Mouse (Mus musculus): Measurements from ENCODE around the gene Nxnl2.

The Nxnl2 gene

DNA sequence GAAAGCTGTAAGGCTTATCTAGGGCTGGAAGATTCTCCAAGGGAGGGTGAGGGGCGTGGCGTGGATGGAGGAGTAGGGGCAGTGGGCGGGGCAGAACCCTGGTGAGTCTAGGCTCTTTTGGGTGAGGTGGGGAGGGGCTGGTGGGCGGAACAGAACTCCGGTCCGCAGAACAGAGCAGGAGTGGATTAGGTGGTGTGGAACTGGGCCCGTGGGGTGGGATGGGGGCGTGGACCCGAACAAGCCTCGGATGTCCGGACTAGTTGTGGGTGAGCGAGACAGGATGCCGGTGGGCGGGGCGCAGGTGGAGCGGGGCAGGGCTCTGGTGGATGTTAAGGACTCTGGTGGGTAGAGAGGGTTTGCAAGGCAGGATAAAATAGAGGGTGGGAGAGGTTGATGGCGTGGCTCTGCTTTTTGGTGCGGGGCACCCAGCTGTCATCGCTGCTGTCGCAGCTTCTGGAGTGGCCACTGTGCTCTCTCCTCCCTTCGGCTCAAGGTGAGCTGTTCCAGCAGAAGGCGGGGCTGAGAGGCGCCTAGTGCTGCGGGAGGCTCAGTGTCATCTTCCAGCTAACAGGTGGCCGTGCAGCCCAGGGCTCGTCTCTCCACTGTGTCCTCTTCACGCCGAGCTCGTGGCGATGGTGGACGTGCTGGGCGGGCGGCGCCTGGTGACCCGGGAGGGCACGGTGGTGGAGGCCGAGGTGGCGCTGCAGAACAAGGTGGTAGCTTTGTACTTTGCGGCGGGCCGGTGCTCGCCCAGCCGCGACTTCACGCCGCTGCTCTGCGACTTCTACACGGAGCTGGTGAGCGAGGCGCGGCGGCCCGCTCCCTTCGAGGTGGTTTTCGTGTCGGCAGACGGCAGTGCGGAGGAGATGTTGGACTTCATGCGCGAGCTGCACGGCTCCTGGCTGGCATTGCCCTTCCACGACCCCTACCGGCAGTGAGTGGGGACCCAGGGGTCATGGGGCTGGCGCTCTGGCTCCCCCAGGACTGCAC, at the start of gene Nxnl2:
Gene Nxnl2 (plus strand): TSS at position 332 of the 990 bp plus-strand sequence.
- peak; percentile 84 for DNase-seq

DNA sequence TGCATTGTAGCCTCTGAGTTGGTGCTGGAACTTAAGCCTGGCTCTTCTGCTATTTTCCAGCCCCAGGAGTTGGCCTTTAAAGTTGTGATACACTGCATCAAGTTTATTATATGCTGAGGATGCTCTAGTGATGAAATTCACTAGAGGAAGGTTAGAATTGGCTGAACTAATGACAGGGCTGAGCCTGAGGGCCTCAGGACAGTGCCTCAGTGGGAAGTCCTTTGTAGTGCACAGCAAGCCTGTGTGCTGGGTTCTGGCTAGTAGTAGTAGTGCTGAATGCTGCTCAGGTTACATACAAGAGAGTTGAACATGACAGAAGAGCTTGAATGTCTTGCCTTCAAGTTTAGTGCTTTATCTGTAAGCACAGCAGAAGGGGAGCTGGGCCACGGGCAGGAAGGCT, 48.9 kb upstream of the Nxnl2 start:
- no peak for DNase-seq

DNA sequence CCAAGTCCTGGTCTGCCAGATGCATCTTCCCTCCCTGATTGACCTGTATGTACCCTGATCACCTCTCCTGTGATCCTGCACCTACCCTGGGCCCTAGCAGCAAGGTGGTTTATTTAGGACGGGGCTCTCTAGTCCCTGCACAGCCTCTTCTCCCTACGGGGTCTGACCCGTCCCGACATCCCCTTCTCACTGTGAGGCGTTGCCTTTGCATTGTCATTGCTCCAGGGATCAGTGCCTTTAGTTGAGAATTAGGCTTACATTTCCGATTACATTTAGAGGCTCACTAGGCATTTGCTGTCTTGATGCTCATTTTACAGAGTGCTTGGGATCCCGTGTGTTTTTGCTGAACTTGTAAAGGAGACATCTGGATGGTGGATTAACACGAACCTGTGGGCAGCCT, 48.1 kb upstream of the Nxnl2 start:
- no peak for DNase-seq

DNA sequence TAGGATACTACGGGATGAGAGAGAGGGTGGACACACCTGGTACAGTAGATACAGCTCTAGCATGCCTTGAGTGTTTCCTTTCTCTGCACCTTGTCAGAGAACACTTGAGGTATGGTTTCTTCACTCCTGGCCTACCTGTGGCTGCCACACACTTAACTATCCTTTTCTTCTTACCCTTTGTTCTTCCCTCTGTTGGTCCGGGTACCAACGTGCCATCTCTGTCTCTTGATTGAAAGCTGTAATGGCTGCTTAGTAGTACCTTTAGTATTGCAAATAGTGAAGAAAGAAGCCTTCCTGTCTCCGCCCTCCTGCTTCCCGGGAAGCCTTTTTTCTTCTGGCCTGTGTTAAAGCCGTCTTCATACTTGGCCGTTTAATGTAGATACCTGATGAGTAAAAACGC, 45.5 kb upstream of the Nxnl2 start:
- DNase-seq, result no peak

DNA sequence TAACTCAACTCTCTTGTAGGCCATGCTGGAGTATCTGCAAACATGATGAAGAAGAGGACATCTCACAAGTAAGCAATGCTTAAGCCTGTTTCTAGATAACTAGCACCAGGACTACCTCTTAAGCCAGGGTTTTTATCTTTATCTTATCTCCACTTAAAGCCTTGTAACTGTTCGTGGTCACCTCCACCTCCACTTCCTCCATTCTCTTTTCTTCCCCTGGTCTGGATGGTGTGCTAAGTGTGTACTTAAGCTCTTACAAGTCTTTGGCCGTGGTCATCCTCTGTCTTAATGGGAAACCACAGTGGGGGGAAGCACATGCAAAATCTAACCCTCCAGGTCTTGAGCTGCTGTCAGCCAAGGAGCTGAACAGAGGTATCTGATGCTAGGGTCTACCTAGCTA, 42.9 kb upstream of the Nxnl2 start:
- no peak for DNase-seq

DNA sequence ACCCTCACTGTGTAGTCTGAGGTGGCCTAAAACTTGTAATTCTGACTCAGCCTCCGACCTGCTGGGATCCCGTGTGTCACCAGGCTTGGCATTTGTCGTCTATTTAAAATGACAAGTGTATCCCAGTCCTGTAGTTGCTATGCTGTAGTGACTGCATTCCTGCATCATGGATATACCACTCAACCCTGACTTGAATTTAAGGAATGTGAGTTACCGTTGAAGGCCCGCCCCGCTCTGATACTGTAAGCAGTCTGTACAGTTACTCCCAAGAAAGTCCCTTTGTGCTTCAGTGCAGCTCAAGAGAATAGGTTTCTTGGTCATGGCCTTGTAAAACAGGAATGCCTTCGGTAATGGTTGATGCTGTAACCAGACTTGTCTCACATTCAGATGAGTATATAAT, 42.4 kb upstream of the Nxnl2 start:
- peak; percentile 25 for DNase-seq

DNA sequence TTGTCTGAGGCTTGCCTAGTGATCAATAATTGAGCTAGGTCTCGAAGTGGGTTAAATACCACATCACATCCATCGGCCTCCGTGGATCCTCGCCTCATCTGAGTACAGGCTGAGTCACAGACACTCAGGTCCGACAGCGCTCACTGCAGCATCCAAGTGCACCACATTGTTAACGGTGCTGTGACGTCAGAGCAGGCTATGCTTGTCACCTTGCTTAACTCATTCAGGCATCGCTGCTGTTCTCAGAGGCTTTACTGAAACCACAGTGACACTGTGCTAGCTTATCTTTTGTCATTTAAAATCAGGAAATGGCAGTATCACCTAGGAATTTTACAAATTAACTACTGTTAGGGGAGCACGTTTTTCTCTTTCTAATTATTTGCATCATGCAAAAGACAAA, 39.6 kb upstream of the Nxnl2 start:
- DNase-seq, result no peak

DNA sequence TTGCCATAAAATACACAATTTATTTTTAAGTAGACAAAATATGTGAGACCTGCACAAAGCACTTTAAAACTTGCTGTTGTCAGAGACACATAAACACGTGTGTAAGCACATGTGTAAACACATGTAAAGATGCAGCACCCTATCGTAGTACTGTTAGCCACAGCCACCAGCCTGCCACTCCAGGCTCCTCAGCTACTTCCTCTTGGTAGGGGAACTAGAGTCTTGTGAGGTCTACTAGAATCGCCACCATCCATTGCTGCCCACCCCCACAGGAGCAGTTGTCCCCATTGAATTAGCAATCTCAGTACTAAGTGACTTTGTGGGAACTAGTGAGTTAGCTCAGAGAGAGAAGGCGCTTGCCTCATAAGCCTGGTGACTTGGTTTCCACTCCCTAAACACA, 34.5 kb upstream of the Nxnl2 start:
- no peak for DNase-seq

DNA sequence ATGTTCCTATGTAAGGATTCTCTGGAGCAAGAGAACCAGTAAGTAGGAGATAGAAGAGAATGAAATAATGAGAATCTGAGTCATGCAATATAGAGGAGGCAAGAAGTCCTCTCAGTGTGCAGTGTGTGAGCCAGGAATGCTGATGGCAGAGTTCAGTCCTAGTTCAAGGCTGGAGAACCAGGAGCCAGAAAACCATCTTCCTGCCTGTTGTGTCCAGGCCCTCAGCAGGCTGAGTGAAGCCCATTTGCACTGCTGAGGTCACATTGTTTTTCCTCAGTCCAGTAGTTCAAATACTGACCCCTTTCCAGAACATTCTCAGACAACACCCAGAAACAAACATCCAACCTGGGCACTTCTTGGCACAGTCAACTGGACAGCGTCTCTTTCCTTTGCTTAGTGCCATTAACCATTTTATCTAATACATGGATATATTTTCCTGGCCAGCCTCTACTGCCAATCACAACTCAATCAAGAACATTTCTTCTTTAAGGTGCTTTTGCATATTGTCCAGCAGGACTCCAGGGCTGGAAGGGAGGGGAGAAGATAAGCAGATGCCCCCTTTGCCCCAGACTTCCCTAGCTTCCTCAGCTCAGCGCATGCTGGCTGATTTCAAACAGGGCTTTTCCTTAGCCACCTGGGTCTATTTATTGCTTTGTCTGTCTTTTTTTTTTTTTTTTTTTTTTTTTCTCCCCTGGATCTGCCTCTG, 33.7 kb upstream of the Nxnl2 start:
- DNase-seq, result no peak

DNA sequence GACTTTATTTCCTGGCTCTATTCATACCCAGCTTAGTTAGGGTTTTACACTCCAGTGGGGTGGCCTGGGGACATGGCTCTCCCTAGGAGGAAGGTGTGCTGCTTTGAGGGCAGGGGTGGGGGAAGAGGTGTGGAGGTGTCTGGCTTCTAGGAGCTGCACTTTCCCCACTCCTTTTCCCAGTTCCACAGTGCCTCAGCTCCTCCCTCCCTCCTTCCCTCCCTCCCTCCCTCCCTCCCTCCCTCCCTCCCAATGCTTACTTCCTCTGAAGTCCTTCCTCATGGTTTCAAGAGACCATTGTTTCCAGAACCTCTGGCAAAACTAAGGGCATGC, 33.2 kb upstream of the Nxnl2 start:
- DNase-seq, result no peak

DNA sequence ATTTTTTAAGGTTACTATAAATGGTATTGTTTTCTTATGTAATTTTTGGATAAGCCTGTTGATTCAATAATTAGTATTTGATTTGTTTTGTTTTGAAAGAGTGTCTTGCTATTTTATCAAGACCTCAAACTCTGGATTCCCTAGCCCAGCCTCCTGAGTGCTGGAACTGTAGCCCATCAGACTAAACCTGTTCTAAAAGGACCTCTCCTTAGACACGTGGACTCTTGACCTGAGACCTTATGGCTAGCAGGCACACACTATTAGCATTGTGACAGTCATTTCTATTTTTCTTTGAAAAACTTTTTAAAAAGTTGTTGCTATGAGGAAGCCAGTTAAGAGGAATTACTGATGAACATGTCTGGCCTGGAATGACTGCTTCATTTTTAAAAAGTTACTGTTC, 23.7 kb upstream of the Nxnl2 start:
- peak; percentile 19 for DNase-seq

DNA sequence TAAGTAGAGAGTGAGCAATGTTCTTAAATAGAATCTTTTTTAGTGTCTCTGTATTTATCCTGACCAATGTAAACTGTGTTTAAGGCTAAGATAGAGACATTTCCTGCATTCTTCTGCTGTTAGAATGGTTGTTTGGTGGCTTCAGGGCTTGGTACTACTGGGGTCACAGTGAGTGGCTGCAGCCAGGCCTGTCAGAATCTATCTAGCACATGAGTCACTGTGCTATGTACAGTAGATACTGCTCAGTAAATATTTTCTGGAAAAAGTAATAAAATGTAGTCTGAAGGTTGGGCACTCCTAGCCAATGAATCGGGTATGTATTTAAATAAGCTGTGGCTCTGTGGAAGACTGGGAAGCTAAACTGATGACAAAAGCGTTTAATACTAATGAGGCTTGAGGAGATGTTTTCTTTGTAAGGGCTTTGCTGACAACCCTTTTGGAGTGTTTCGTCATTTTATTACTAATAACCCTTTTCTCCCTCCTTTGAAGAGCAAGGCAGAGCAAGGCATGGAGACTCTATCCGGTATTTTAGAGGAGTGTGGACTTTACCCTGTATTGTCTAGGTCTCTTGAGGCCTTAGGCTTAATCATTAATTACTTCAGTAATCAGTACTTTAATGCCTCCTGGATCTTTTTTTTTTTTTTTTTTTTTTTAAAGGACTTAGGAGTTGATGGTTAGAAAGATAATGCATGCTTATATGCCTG, 17.7 kb upstream of the Nxnl2 start:
- DNase-seq, result no peak

DNA sequence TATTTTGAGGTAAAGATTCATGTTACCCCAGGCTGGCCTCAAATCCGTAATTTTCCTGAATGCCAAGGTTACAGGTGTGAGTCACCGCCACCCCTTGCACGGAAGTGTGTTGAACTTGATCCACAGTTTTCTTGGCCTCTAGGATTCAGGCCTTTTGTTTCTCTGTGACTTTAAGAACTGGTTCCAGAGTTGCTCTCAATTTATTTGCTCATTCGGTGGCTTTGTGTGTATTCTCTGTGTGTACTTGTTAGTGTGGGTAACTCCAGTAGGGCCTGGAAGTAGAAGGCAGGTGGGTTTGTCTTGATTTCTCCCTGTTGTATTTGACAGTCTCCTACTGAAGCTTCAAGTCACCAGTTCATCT, 17.2 kb upstream of the Nxnl2 start:
- no peak for DNase-seq

DNA sequence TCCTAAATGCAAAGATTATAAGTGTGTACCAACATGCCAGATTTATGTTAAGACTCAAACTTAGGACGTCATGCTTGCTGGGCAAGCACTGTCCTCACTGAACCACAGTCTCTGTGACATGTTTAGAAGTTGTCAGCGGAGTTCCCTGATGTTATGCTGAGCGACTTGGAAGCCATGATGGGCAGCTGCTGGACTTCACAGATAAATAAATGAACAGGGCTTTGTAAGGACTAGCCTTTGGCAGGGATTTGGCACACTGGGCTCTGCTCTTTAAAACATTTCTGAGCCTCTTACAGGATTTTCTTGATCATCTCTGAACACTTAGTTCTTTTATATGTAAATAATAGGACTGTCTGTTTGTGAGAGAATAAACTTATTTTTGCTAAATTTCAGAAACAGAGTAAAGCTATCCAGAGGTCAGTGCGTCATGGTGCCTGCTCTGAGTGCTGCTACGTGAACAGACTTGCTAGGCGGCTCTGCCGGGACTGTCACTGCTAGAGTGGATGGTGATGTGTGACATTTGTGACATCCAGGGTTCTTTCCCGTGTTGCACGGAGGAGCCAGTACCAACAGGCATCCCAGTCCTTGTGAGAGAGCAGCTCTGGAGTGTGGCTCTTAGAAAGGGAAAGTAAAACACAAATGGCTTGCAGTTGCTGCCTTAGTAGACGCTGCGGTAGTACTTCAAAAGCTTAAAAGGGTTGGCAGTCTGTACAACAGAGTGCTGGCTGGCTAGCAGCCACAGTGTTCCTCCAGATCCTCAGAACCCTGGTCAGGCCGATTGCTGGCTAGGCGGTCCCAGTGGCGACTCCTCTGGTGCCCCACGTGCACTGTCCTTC, 15.4 kb upstream of the Nxnl2 start:
- DNase-seq, result peak; percentile 68

DNA sequence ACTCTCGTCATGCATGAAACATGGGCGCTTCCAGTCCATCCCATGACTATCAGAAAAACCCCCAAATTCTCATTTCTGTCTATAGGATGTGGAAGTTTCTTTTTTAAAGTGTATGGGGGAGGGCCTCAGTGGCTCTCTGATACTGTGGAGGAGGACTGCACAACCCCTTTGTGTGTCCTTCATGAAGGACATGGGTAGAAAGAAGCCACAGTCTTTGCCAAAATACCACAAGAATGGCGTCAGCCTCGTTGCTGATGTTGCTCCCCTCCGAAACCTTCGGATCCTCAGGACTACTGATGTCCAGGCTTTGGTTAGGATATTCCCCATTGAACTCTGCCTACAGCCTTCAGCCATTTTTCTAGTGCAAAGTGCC, 14.8 kb upstream of the Nxnl2 start:
- no peak for DNase-seq

DNA sequence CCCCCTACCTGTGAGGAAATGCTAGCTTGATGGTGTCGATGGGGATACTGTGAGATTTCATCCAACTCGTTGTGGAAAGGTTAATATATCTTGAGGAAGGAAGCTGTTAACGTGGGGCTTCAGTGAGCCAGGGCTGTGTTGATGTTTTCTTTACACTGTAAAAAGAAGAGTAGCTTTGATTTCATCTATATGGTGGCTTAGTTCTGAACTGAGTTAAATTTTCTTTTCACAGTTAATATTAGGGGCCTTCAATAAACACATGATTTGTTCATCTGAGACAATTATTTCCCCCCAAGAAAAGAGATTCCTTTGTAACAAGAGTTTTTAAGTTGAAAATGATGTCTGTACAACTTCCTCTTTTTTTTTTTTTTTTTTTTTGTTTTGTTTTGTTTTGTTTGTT, 13.5 kb upstream of the Nxnl2 start:
- DNase-seq, result no peak

DNA sequence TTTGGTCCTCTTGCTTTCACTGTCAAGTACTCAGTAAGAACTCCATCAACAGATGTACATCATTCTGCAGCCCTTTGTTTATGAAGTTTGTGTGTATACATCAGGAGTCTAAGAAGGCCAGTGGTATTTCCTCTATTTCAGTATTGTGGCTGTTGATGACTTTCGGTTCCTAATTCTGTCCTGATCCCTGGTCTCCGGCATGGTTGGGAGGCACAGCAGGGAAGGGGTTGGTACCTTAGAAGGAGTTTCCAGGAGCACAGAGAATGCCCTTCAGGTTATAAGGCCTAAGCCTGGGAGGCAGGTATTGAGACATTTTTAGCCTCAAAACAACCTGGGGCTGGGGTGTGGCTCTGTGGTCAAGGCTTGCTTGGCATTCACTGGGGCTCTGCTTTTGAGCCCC, 9.2 kb upstream of the Nxnl2 start:
- no peak for DNase-seq

DNA sequence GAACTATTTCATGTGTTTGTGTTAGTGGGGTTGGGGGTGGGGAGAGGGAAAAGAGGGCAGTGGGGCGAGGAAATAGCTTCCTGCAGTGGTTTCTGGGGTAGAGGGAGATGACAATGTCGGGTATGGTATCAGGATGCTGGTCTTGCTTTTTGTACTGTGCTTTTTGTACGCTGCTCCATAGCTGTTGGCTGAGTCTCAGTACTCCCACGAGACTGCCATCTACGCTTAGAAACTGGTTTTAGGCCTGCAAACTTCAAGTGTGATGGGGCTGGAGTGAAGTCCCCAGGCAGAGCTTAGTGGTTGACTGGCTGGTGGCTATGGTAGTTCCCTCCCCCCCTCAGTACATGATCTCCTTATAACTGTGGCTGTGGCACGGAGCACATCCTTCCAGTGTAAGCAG, 8.6 kb upstream of the Nxnl2 start:
- DNase-seq, result peak; percentile 47

DNA sequence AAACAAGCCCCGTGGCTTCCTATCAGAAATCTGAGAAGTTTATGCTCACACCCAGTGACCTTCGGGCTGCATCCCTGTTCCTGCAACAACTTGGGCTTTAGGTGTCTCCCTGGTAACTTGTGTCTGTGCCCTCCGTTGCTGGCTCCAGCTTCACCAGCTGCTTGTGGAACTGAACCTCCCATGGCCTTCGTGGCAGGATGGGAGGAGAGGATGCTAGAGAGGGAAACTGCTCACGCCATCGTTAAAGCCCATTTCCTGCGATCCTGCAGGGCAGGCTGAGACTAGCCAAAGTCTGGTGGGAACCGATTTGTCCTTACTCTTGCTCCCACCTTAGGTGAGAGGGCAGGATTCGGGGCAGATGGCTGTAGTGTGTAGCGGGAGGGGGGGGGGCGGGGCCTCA, 4.1 kb upstream of the Nxnl2 start:
- DNase-seq, result no peak

DNA sequence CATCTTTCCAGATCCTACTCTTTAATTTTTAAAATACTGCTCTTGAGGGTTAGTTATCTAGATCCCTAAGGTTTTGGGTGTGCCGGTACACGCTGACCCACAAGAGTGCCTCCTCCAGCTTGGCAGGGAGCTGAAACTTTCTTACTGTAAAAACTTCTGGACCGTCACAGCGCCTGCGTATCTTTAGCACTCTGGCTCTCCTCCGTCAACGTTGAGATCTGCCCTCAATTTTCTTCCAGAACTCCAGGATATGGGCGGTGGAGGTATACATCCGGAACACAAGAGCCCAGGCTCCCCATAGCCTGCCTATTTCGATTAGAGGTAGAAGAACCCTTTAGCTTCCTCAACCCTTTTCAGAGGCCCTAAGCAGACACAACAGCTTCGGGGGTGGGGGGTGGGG, 607 bp upstream of the Nxnl2 start:
- DNase-seq, result peak; percentile 23

DNA sequence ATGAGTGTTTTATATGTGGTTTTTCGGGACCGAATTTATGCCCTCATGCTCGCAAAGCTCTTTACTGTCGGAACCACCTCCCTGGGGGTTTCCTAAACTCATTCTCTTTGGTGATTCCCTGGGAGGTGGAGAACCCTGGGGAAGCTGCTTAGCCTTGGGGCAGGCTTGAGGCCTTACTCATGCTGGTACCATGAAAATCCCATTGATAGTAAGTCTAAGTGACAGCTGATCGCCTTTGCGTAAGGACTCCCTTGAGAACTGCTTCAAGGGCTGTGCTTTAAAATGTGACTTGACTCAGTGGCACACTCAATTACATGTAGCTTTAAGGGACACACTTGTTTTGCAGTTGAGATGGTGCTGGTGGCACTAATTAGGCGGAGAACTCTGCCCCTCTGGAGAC, 1.8 kb downstream of the Nxnl2 start:
- DNase-seq, result no peak

DNA sequence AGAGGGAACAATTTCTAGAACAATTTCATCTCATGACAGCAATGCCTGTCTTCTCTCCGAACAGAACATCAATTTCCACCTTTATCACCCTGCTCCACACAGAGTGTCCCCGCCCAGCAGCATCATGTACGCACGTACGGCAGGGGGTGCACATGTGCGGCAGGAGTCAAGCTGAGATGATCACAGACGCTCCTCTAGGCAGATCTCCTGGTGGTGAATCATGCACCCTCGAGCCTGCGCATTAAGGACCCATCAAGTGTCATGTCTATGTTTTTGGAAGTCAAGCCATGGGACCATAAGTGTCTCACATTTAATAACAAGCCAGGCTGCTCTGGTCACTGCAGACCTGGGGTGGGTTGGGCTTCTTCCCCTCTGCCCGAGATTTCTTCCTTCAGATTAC, 8.1 kb downstream of the Nxnl2 start:
- DNase-seq, result no peak

DNA sequence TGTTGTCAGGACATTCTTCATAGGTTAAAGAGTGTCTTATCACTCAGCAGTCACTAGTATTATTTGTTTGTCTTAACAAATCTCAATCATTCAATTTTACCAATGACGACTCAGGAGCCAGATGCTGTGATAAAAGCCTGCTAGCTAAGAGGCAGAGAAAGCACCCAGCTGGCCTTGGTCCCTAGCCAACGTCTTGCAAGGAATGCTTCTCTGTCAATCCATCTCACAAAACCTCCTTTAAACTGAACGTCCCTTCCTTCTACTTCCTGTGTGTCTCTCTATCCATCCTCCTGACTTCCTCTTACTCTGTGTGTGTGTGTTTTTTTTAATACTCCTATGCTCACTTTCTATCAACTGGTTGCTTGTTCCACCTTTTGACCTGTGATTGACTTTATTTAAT, 8.5 kb downstream of the Nxnl2 start:
- DNase-seq, result peak; percentile 75

Measured in lung, postnatal 10 days (tissue).